Mouse (Mus musculus): ENCODE data around the gene Vmn1r168. TPM values are rescaled to one million over a fixed set of nuclear protein-coding genes. Genes with fewer than 3 reads are reported as not detected.

The Vmn1r168 gene
- not detected in 2 replicates for polyA plus RNA-seq (2012; ENCODE audit: low replicate concordance)

DNA sequence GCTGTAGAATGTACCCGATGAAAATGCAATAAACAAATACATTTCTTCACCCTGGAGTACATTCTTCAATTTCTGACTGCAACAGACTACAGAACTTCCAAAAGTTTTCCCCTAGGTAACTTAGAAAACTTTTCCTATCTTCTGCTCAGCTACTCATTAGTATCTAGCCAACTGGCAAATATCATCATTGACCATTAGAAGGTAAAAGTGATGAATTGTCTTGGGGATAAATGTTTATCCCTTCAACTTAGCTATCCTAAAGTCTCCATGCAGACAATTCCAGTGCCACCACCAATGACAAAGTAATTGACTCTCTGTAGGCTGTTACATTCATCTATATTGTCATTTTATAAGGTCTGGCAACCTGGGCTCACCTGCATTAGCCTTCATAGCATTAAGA, at the start of gene Vmn1r168:
Gene Vmn1r168, plus strand, starts transcription at position 301 of the 400 bp plus-strand sequence.

DNA sequence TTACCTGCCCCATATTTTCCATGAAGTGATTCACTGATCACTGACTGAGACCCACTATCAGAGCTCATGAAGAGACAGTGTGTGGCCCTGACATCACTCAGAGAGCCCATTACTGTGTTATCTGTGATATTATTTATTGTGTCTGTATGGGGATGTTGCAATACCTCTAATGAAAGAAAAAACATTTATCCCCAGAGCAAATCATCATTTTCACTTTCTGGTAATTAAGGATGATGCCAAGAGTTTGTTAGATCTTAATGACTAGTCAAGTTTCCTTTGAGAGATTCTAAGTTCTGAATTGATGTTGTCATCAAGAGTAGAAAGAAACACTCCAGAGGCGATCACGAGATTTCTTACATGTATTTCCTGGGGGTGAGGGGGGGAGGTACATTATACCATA, 32.4 kb upstream of the Vmn1r168 start, which contains the start of gene Vmn1r167:
Gene Vmn1r167, minus strand, starts transcription at position 101 of the 400 bp plus-strand sequence.

DNA sequence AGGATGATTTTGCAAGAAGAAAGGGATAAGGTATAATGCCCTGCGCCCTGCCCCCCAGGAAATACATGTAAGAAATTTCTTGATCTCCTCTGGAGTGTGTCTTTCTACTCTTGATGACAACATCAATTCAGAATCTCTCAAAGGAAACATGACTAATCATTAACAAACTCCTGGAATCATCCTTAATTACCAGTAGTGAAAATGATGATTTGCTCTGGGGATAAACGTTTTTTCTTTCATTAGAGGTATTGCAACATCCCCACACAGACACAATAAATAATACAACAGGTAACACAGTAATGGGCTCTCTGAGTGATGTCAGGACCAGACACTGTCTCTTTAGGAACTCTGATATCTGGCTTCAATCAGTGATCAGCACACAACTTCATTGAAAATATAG, 35.7 kb downstream of the Vmn1r168 start, which contains the start of gene Vmn1r169:
Gene Vmn1r169, plus strand, starts transcription at position 301 of the 400 bp plus-strand sequence.

Other genes starting within 250 kb of the Vmn1r168 start
- gene Nlrp4e, start 238.5 kb upstream of the Vmn1r168 start, polyA plus RNA-seq (2012; ENCODE audit: low replicate concordance), result not detected in 2 replicates
- gene Nlrp5, start 153.8 kb upstream of the Vmn1r168 start, polyA plus RNA-seq (2012; ENCODE audit: low replicate concordance), result not detected in 2 replicates
- not detected in 2 replicates for gene Vmn1r167, start 32.5 kb upstream of the Vmn1r168 start, polyA plus RNA-seq (2012; ENCODE audit: low replicate concordance)
- not detected in 2 replicates for gene Vmn1r169, start 35.8 kb downstream of the Vmn1r168 start, polyA plus RNA-seq (2012; ENCODE audit: low replicate concordance)
- not detected in 2 replicates for gene Vmn1r170, start 66.4 kb downstream of the Vmn1r168 start, polyA plus RNA-seq (2012; ENCODE audit: low replicate concordance)
- not detected in 2 replicates for gene Vmn1r171, start 91.0 kb downstream of the Vmn1r168 start, polyA plus RNA-seq (2012; ENCODE audit: low replicate concordance)
- gene Vmn1r172, start 118.6 kb downstream of the Vmn1r168 start, polyA plus RNA-seq (2012; ENCODE audit: low replicate concordance), result 0.01 TPM in 1 of 2 replicates, not detected in the other
- gene Vmn1r173, start 161.0 kb downstream of the Vmn1r168 start, polyA plus RNA-seq (2012; ENCODE audit: low replicate concordance), result not detected in 2 replicates
- gene Vmn1r174, start 212.5 kb downstream of the Vmn1r168 start, polyA plus RNA-seq (2012; ENCODE audit: low replicate concordance), result not detected in 2 replicates

Data from hematopoietic multipotent progenitor cell, adult 10-12 weeks (in vitro differentiated cells).